ENCODE assay signal across 1 mouse cellular context in genomic region chr3:137863330-137864123, GRCm38 (mm10).
TF ChIP-seq lines count a peak whose summit lies in the region.

No protein-coding gene starts in this region.

TF ChIP-seq in CH12.LX, 34 proteins besides CTCF, POLR2A, EP300 and RAD21:
- TF ChIP-seq JUND (conservative IDR thresholded peaks at IDR 0.05; ENCODE audit: low read depth, low read length) (no peak), ZNF384 (IDR thresholded peaks at IDR 0.05; ENCODE audit: low read depth, low read length) (peak; percentile 53)
